Mouse (Mus musculus) thymus, postnatal 4 days (tissue): Measurements from ENCODE around the gene Fgd4.
"Not testable (repeated sequence)": the region's sequence is repeated elsewhere in the genome, so short reads cannot be mapped to it uniquely, and the experiment has no call there.

Source experiments
- DNase-seq: peaks from one replicate; pipeline ENCODE4 v3.0.0; 2021

Gene Fgd4

GRCm38 (mm10) chr16:16539396-16539795, 61.0 kb downstream of the Fgd4 start:
- not testable (repeated sequence) for DNase-seq

GRCm38 (mm10) chr16:16535232-16535631, 65.1 kb downstream of the Fgd4 start:
- DNase-seq = no peak

- no peak for DNase-seq
Observed at GRCm38 (mm10) chr16:16528014-16528413, 72.3 kb downstream of the Fgd4 start.

GRCm38 (mm10) chr16:16527267-16527666, 73.1 kb downstream of the Fgd4 start:
- no peak for DNase-seq

GRCm38 (mm10) chr16:16526741-16527105, 73.6 kb downstream of the Fgd4 start:
- no peak for DNase-seq

- DNase-seq = no peak
Observed at GRCm38 (mm10) chr16:16526097-16526740, 74.1 kb downstream of the Fgd4 start.

GRCm38 (mm10) chr16:16525266-16525904, 75.0 kb downstream of the Fgd4 start:
- no peak for DNase-seq

GRCm38 (mm10) chr16:16523632-16524031, 76.7 kb downstream of the Fgd4 start:
- no peak for DNase-seq

- not testable (repeated sequence) for DNase-seq
Observed at GRCm38 (mm10) chr16:16522869-16523268, 77.5 kb downstream of the Fgd4 start.

- no peak for DNase-seq
Observed at GRCm38 (mm10) chr16:16501491-16501890, 98.9 kb downstream of the Fgd4 start.

- no peak for DNase-seq
Observed at GRCm38 (mm10) chr16:16500926-16501325, 99.4 kb downstream of the Fgd4 start.

- DNase-seq = no peak
Observed at GRCm38 (mm10) chr16:16498798-16499197, 101.6 kb downstream of the Fgd4 start.

- DNase-seq = no peak
Observed at GRCm38 (mm10) chr16:16485523-16486043, 114.8 kb downstream of the Fgd4 start.

GRCm38 (mm10) chr16:16484601-16485000, 115.7 kb downstream of the Fgd4 start:
- no peak for DNase-seq

GRCm38 (mm10) chr16:16473451-16473850, 126.9 kb downstream of the Fgd4 start:
- DNase-seq = not testable (repeated sequence)

- DNase-seq = no peak
Observed at GRCm38 (mm10) chr16:16450021-16450420, 150.3 kb downstream of the Fgd4 start.

GRCm38 (mm10) chr16:16438436-16438835, 161.9 kb downstream of the Fgd4 start:
- DNase-seq = no peak

GRCm38 (mm10) chr16:16422456-16422855, 177.9 kb downstream of the Fgd4 start:
- no peak for DNase-seq

- not testable (repeated sequence) for DNase-seq
Observed at GRCm38 (mm10) chr16:16367217-16367616, 233.1 kb downstream of the Fgd4 start.
